Mouse (Mus musculus): ENCODE data around the gene Mageh1.
"Not testable (repeated sequence)": the region's sequence is repeated elsewhere in the genome, so short reads cannot be mapped to it uniquely, and the experiment has no call there.

Mageh1 gene

DNA sequence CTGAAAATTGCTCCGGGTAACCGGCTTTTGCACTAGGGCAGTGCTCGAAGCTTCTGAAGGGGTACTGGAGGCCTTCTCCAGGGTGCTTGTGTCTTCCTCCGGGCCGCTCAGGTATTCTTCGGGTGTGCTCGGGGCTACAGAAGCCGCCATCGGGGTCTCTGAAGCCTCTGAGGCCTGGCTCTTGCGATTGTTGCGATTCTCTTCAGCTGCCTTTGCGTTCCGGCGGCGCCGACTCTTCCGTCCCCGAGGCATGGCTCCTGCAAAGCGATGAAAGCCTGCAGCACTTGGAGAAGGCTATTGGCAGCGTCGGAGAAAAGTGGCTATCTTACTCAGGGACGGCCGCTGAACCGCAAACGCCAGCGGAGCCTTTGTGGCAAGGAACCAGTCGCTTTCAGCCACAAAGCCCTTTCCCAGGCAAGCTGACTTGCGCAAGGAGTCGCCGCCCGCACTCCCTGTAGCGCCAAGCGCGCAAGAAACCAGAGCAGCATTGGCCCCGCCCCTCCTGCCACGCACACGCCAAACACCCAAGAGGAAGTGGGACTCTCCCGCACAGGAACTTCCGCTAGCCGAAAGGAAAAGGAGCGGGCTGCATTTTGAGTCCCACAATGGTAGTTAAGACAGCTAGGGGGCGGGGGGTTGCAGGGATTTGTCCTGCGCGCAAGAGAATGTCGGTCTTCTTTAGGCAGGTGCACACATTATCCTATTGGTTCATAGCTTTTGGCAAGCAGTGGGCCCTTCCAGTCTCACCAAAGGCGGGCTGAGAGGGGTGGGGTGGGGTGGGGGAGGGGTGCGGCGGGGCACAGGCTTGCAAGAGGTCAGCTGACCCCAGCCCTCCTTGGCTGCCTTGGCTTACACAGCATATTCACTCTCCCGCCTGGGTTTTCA lies at the start of gene Mageh1:
Mageh1 (minus strand) TSS at position 489 of the 885 bp plus-strand sequence.
- DNase-seq (ENCODE audit: low spot score), result peak; percentile 86

DNA sequence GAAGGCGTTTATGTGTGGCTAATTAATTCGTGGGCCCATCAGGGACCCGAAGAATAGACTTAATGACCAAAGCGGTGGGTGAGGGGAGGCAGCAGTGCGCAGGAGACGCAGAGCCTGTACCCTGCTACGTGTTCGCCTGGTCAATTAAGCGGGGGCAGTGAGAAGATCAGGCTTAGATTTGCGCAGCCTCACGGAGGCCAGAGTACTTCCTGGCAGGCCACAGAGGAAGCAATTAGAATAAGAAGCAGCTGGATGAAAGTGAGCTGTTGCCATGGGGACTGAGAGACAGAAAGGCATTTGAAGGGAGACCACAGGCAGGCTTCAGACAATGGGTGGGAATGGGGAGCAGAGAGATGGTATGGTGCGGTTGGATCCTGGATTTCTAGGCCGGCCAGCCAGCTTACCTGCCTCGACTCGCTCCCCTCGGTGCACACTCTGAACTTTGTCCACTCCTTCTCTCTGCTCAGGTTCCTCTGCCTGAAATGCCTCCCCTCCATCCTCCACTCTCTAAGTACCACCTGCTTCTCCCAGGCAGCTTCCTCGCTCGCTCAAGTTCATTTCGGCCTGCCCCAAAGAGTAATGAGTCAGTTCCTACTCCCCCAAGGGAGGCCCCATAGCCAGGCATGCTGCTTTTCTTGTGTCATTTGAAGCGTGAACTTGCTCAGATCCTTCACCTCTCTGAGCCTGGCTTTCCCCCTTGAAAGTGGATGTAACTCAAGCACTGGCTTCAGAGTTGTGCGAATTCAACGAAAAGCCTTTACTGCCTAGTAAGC lies 783 bp upstream of the Mageh1 start:
- DNase-seq (ENCODE audit: low spot score), result not testable (repeated sequence)

DNA sequence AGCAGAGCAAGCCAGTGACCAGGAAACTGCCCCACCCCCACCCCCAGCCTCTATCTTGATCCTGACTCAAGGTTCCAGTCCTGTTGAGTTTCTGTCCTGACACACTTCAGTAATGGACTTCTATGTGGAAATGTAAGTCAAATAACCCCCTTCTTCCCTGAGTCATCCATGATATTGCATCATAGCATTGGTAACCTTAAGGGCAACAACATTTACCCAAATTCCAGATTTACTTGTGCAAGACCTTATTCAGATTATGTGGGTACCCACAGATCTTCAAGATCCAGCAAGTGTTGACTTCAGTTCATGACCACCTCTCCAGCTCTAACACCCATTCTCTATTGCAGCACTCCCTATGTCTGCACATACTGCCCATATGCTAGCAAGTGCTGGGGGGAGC lies 5.8 kb downstream of the Mageh1 start:
- not testable (repeated sequence) for DNase-seq (ENCODE audit: low spot score)

DNA sequence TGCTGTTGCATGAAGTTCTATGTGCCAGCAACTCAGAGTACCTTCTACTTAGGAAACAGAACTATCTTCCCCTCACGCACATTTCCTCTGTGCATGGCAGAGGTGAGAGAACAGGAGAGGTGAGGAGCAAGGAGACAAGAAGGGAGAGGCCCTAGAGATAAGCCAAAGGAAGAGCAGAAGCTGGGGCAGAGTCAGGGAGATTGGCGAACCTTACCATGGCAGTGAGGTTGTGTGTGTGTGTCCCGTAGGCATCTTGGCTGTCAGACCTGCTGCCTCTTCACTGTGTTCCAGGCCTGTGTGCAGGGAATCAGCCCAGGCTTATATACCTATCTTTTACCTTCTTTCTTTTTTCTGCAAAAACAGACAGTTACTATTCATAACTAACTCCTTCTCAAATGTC lies 11.7 kb downstream of the Mageh1 start:
- DNase-seq (ENCODE audit: low spot score), result not testable (repeated sequence)

DNA sequence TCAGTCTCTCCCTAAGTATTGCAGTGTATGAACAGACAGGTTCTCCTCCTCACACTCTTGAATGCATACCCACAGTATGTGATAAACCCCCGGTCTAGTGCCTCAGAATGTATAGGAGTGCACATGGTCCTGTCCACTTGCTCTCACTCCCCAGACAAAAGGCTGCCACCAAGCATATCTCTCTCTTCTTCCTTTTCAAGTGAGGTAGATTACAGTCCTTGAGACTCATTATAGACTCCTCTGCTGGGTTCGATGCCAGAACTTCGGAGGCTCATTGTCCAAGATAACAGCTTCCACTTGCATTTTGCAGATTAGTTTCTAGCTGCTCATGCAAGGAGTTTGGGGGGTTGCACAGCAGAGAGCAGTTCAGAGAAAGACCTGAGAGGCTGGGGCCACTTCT lies 12.1 kb downstream of the Mageh1 start:
- not testable (repeated sequence) for DNase-seq (ENCODE audit: low spot score)

DNA sequence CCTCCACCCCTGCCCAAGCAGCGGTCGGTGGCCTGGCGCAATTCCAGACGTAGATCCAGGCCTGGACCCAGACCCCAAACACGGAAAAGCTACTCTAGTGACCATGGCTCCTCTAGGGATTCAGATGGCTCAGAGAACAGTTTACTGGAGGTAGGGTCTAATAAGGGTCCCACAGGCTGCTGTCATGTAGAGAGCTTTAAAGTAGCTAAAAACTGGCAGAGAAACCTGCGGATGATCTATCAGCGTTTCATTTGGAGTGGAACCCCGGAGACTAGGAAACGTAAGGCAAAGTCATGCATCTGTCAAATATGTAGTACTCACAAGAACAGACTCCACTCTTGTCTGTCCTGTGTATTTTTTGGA lies 29.7 kb downstream of the Mageh1 start:
- DNase-seq (ENCODE audit: low spot score), result no peak

DNA sequence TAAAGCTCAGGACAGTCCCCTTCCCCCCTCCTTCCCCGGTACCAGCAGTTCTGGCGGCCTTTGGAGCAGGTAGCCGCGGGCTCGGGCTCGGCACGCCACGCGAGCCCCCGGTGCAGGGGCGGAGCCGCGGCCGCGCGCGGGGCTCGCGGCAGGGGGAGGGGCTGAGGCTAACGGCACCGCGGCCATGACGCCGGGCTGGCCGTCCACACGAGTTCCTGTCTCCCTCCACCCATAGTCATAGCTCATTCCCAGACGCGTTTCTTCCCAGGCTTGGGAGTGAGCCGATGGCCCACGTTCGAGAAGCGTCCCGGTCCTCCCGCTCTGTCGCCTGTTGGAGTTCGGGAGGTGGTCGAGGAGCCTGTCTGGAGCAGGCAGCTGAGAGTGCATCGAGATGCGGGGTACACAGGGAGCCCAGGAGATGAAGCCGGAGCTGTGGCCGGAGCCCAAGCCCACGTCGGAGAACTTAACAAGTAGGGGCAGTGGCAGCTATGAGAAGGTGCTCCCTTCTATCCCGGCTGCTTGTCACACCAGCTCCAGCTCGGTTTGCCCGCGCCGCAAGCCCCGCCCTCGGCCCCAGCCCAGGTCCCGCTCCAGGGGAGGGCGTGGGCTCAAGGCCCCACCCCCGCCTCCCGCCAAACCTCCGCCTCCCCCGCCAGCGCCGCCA lies 30.2 kb downstream of the Mageh1 start:
- DNase-seq (ENCODE audit: low spot score), result peak; percentile 73

DNA sequence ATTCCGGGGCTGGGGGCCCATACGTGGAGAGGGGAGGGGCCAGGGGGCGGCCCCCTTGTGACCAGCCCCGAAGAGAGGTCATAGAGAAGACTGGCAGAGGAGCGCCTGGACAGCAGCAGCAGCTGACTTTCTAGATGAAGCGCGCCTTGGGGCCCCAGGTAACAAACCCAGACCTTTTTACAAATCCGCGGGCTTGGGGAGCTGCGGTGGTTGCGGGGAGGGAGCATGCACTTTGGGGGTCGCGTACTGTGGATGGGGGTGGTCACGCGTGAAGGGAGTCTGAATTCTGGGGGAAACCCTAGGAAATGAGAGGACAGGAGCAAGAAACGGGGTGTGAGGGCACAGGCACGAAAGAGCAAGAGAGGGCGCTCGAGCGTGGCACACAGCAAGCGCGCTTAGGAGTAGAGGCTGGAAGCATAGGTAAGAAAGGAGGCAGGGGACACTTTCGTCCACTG lies 31.0 kb downstream of the Mageh1 start, which contains the start of gene Usp51:
Usp51 (plus strand) TSS at position 83 of the 455 bp plus-strand sequence.
- DNase-seq (ENCODE audit: low spot score), result peak; percentile 71

DNA sequence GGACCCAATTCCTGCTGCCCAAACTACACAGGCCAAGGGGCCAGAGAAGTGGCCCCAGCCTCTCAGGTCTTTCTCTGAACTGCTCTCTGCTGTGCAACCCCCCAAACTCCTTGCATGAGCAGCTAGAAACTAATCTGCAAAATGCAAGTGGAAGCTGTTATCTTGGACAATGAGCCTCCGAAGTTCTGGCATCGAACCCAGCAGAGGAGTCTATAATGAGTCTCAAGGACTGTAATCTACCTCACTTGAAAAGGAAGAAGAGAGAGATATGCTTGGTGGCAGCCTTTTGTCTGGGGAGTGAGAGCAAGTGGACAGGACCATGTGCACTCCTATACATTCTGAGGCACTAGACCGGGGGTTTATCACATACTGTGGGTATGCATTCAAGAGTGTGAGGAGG lies 41.3 kb downstream of the Mageh1 start:
- not testable (repeated sequence) for DNase-seq (ENCODE audit: low spot score)

DNA sequence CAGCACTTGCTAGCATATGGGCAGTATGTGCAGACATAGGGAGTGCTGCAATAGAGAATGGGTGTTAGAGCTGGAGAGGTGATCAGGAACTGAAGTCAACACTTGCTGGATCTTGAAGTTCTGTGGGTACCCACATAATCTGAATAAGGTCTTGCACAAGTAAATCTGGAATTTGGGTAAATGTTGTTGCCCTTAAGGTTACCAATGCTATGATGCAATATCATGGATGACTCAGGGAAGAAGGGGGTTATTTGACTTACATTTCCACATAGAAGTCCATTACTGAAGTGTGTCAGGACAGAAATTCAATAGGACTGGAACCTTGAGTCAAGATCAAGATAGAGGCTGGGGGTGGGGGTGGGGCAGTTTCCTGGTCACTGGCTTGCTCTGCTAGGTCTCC lies 47.5 kb downstream of the Mageh1 start:
- not testable (repeated sequence) for DNase-seq (ENCODE audit: low spot score)

Measured in yolk sac, embryonic 10.5 days (tissue).